Mouse (Mus musculus) liver, embryonic 16.5 days (tissue): ENCODE results near the gene Dnah9. TPM values are rescaled to one million over a fixed set of nuclear protein-coding genes. Genes with fewer than 3 reads are reported as not detected.

ENCODE experiments used
- ATAC-seq: fragments of 200-750 bp; cut with Nextera tagmentation; 2 replicates; pipeline ENCODE4 v1.8.0; 2017; ENCODE audit warnings: low read depth, mild to moderate bottlenecking, moderate number of reproducible peaks, moderate library complexity
- H3K27ac ChIP-seq: fragments of 300-500 bp; sonication (generic); 2 replicates; pipeline ENCODE4 v1.5.1; 2014; ENCODE audit warnings: mild to moderate bottlenecking, low read length
- H3K27me3 ChIP-seq: fragments of 300-500 bp; sonication (generic); 2 replicates; pipeline ENCODE4 v1.6.1; 2014; ENCODE audit warnings: low read depth, low read length, mixed read lengths; ENCODE audit not compliant: control insufficient read depth, insufficient read depth
- H3K36me3 ChIP-seq: fragments of 300-500 bp; sonication (generic); 2 replicates; pipeline ENCODE4 v1.6.1; 2014; ENCODE audit warnings: mild to moderate bottlenecking; ENCODE audit not compliant: control insufficient read depth, insufficient read depth
- H3K4me1 ChIP-seq: fragments of 300-500 bp; sonication (generic); 2 replicates; pipeline ENCODE4 v1.6.1; 2014; ENCODE audit warnings: low read depth, low read length, mixed read lengths; ENCODE audit not compliant: control insufficient read depth
- H3K4me2 ChIP-seq: fragments of 300-500 bp; sonication (generic); 2 replicates; pipeline ENCODE4 v1.6.1; 2014; ENCODE audit warnings: low read depth, low read length, mixed read lengths
- H3K4me3 ChIP-seq: fragments of 300-500 bp; sonication (generic); 2 replicates; pipeline ENCODE4 v1.5.1; 2014; ENCODE audit warnings: low read depth, mild to moderate bottlenecking, low read length
- H3K9ac ChIP-seq: fragments of 300-500 bp; sonication (generic); 2 replicates; pipeline ENCODE4 v1.6.1; 2014; ENCODE audit warnings: low read depth, low read length
- H3K9me3 ChIP-seq: fragments of 300-500 bp; sonication (generic); replicated peaks from 2 replicates; pipeline ENCODE4 v1.6.1; 2016; ENCODE audit warnings: low read length; ENCODE audit not compliant: control insufficient read depth
- WGBS: fragments of 180-500 bp; shearing (Covaris S2); extraction: QIAGEN DNeasy Blood & Tissue Kit; methylation state at CpG from one replicate; pipeline ENCODE4 v1.1.7; 2014; ENCODE audit not compliant: insufficient replicate concordance; 5-methylcytosine and 5-hydroxymethylcytosine counted together
- polyA plus RNA-seq: library from polyadenylated mRNA; unstranded; fragments of >200 nt; fragmentation: Nextera tagmentation; extraction: Ambion mirVana; gene quantifications from 2 replicates; pipeline ENCODE4 v1.2.1, GENCODE M21; 2015

Dnah9 gene
- polyA plus RNA-seq, 1 experiment from 2014 or later, result 0.01 TPM

GRCm38 (mm10) chr11:66025728-66026127, 142.6 kb downstream of the Dnah9 start:
- Histone ChIP-seq H3K4me3 (no peak overlapping the region), H3K4me2 (no peak overlapping the region), H3K36me3 (no peaks in the 10 kb centered on the region), H3K9ac (no peak overlapping the region), H3K9me3 (no peaks in the 10 kb centered on the region), H3K27ac (no peak overlapping the region), H3K4me1 (no peaks in the 10 kb centered on the region), H3K27me3 (no peaks in the 10 kb centered on the region)
- no peak for ATAC-seq
- WGBS, result 53% methylated on average over 1 of the region's 1 CpGs

- Histone ChIP-seq H3K4me2 (no peak overlapping the region), H3K9me3 (no peaks in the 10 kb centered on the region), H3K9ac (no peak overlapping the region), H3K36me3 (no peaks in the 10 kb centered on the region), H3K27ac (no peak overlapping the region), H3K4me3 (no peak overlapping the region), H3K27me3 (no peaks in the 10 kb centered on the region), H3K4me1 (no peaks in the 10 kb centered on the region)
- 38% methylated on average over 3 of the region's 3 CpGs for WGBS
- no peak for ATAC-seq
Measured at GRCm38 (mm10) chr11:65975871-65976270, 192.5 kb downstream of the Dnah9 start.

DNA sequence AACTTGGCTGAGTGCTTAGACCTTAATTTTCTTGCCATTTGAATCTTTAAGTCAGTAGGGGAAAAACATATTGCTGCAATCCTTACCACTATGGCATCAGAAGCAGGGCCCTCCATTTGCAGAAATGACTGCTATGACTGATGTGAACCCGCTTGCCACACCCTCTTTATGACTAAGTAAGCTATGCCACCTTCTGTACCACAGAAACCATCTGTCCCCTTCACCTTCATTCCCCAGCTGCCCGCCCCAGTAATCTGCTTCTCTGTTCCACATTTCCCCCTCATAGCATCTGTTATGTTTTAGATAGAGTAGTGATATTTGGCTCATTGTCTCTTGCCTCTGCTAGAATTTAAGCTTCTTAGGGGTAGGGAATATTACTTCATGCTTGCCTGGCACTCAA, 237.6 kb downstream of the Dnah9 start:
- 44% methylated on average over 2 of the region's 2 CpGs for WGBS
- Histone ChIP-seq H3K4me3 (no peak overlapping the region), H3K36me3 (no peaks in the 10 kb centered on the region), H3K27me3 (no peaks in the 10 kb centered on the region), H3K4me2 (no peak overlapping the region), H3K4me1 (no peaks in the 10 kb centered on the region), H3K9me3 (no peaks in the 10 kb centered on the region), H3K9ac (no peak overlapping the region), H3K27ac (no peak overlapping the region)
- no peak for ATAC-seq

- WGBS, result 49% methylated on average over 4 of the region's 4 CpGs
- H3K4me1 ChIP-seq, result no peaks in the 10 kb centered on the region
- H3K27me3 ChIP-seq, result no peaks in the 10 kb centered on the region
- ATAC-seq, result no peak
- H3K9ac ChIP-seq, result no peak overlapping the region
- no peaks in the 10 kb centered on the region for H3K36me3 ChIP-seq
- H3K4me2 ChIP-seq, result no peak overlapping the region
- no peak overlapping the region for H3K27ac ChIP-seq
- H3K4me3 ChIP-seq, result no peak overlapping the region
- no peaks in the 10 kb centered on the region for H3K9me3 ChIP-seq
Measured at GRCm38 (mm10) chr11:65930359-65930758, 238.0 kb downstream of the Dnah9 start.

- H3K9ac ChIP-seq, result no peak overlapping the region
- ATAC-seq, result no peak
- no peaks in the 10 kb centered on the region for H3K27me3 ChIP-seq
- no peaks in the 10 kb centered on the region for H3K4me1 ChIP-seq
- H3K9me3 ChIP-seq, result no peaks in the 10 kb centered on the region
- H3K4me2 ChIP-seq, result no peak overlapping the region
- 26% methylated on average over 1 of the region's 1 CpGs for WGBS
- no peak overlapping the region for H3K27ac ChIP-seq
- H3K4me3 ChIP-seq, result no peak overlapping the region
- no peaks in the 10 kb centered on the region for H3K36me3 ChIP-seq
Measured at GRCm38 (mm10) chr11:65927962-65928361, 240.4 kb downstream of the Dnah9 start.

- no peaks in the 10 kb centered on the region for H3K4me1 ChIP-seq
- no peaks in the 10 kb centered on the region for H3K9me3 ChIP-seq
- H3K27ac ChIP-seq, result no peak overlapping the region
- H3K4me2 ChIP-seq, result no peak overlapping the region
- no peaks in the 10 kb centered on the region for H3K36me3 ChIP-seq
- H3K27me3 ChIP-seq, result no peaks in the 10 kb centered on the region
- H3K4me3 ChIP-seq, result no peak overlapping the region
- no peak for ATAC-seq
- WGBS, result 53% methylated on average over 10 of the region's 10 CpGs
- H3K9ac ChIP-seq, result no peak overlapping the region
Measured at GRCm38 (mm10) chr11:65918480-65919236, 249.7 kb downstream of the Dnah9 start.

DNA sequence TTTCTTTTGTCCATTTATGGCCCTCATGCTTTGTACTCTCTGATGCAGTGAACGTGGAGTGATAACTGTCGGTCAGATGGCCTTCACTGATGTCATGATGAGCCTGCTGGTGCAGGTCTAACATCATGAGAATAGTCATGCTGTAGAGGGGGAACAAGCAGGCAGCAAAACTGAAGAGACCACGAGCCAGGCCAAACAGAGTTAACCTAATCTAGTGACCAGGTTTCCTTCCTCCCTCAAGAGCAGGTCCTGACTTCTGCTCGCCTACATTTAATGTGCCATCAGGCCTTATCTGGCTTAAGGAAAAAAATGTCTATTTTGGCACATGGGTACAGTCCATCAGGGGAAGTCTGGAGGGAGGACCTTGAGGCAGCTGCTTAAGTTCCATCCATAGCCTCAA, 259.2 kb downstream of the Dnah9 start:
- Histone ChIP-seq H3K9me3 (no peaks in the 10 kb centered on the region), H3K27ac (no peak overlapping the region), H3K4me3 (no peak overlapping the region), H3K4me2 (no peak overlapping the region), H3K36me3 (no peaks in the 10 kb centered on the region), H3K27me3 (no peaks in the 10 kb centered on the region), H3K4me1 (no peaks in the 10 kb centered on the region), H3K9ac (no peak overlapping the region)
- ATAC-seq, result no peak
- WGBS, result 27% methylated on average over 4 of the region's 4 CpGs

- no peak for ATAC-seq
- H3K9ac ChIP-seq, result no peak overlapping the region
- no peak overlapping the region for H3K27ac ChIP-seq
- H3K27me3 ChIP-seq, result no peaks in the 10 kb centered on the region
- H3K4me3 ChIP-seq, result no peak overlapping the region
- WGBS, result 38% methylated on average over 2 of the region's 2 CpGs
- no peaks in the 10 kb centered on the region for H3K9me3 ChIP-seq
- no peaks in the 10 kb centered on the region for H3K36me3 ChIP-seq
- H3K4me1 ChIP-seq, result no peaks in the 10 kb centered on the region
- H3K4me2 ChIP-seq, result no peak overlapping the region
Measured at GRCm38 (mm10) chr11:65905487-65905886, 262.9 kb downstream of the Dnah9 start.

- no peak for ATAC-seq
- Histone ChIP-seq H3K27me3 (no peaks in the 10 kb centered on the region), H3K9ac (no peak overlapping the region), H3K36me3 (no peaks in the 10 kb centered on the region), H3K27ac (no peak overlapping the region), H3K4me3 (no peak overlapping the region), H3K4me2 (no peak overlapping the region), H3K9me3 (no peaks in the 10 kb centered on the region), H3K4me1 (no peaks in the 10 kb centered on the region)
- WGBS, result 43% methylated on average over 2 of the region's 2 CpGs
Measured at GRCm38 (mm10) chr11:65903944-65904343, 264.4 kb downstream of the Dnah9 start.
